Mouse (Mus musculus) ES-Bruce4 (cell line): ENCODE data around the gene Vangl2. TPM values are rescaled to one million over a fixed set of nuclear protein-coding genes. Genes with fewer than 3 reads are reported as not detected.

Experiments used
- H3K27ac ChIP-seq: 2 replicates; pipeline ENCODE4 v1.5.1; 2012; ENCODE audit warnings: low read length, inconsistent platforms; ENCODE audit not compliant: insufficient read depth
- H3K27me3 ChIP-seq: 2 replicates; pipeline ENCODE4 v1.6.1; 2012; ENCODE audit warnings: mild to moderate bottlenecking, low read length, inconsistent platforms; ENCODE audit not compliant: control insufficient read depth, poor library complexity, insufficient read depth, severe bottlenecking
- H3K36me3 ChIP-seq: 2 replicates; pipeline ENCODE4 v1.6.1; 2012; ENCODE audit warnings: inconsistent platforms, mild to moderate bottlenecking, low read length, moderate library complexity; ENCODE audit not compliant: control insufficient read depth, poor library complexity, insufficient read depth, severe bottlenecking
- H3K4me1 ChIP-seq: one replicate; pipeline ENCODE4 v1.8.1; 2011; ENCODE audit warnings: low read length; ENCODE audit not compliant: control insufficient read depth, insufficient read depth
- H3K4me3 ChIP-seq: 2 replicates; pipeline ENCODE4 v1.5.1; 2011; ENCODE audit warnings: low read depth, mild to moderate bottlenecking, low read length
- H3K9ac ChIP-seq: 2 replicates; pipeline ENCODE4 v1.6.1; 2012; ENCODE audit warnings: low read depth, mild to moderate bottlenecking, inconsistent platforms; ENCODE audit not compliant: poor library complexity, severe bottlenecking
- H3K9me3 ChIP-seq: replicated peaks from 2 replicates; pipeline ENCODE4 v1.6.1; 2012; ENCODE audit warnings: mild to moderate bottlenecking, low read length, inconsistent platforms; ENCODE audit not compliant: control insufficient read depth, poor library complexity, insufficient read depth, severe bottlenecking
- CTCF ChIP-seq: IDR thresholded peaks from one replicate; pipeline ENCODE4 v1.8.1; 2011; ENCODE audit warnings: low read depth, low read length
- EP300 ChIP-seq: IDR thresholded peaks from 2 replicates; pipeline ENCODE4 v1.6.1; 2011; ENCODE audit warnings: low read depth, low read length; ENCODE audit not compliant: insufficient read depth
- POLR2A ChIP-seq: IDR thresholded peaks from one replicate; pipeline ENCODE4 v1.8.1; 2011; ENCODE audit warnings: low read length; ENCODE audit not compliant: insufficient read depth
- polyA plus RNA-seq: library from polyadenylated mRNA; stranded (reverse); fragments of >200 nt; gene quantifications from 2 replicates; pipeline ENCODE4 v1.2.4, GENCODE M21; 2011; ENCODE audit warnings: low read depth; ENCODE audit not compliant: missing spikeins, insufficient read depth, insufficient read length

Gene Vangl2
- polyA plus RNA-seq, 1 experiment, result 29.7 TPM

- Histone ChIP-seq H3K27ac (no peak overlapping the region), H3K9ac (no peak overlapping the region), H3K4me3 (no peak overlapping the region), H3K27me3 (no peaks in the 10 kb centered on the region), H3K4me1 (peaks cover 4% of the 10 kb centered on the region), H3K9me3 (no peaks in the 10 kb centered on the region), H3K36me3 (no peaks in the 10 kb centered on the region)
- no peak for TF ChIP-seq CTCF
- no peak for TF ChIP-seq EP300
- no peak for TF ChIP-seq POLR2A
These were observed 2.9 kb downstream of the Vangl2 start for GRCm38 (mm10) chr1:172025201-172025904.

DNA sequence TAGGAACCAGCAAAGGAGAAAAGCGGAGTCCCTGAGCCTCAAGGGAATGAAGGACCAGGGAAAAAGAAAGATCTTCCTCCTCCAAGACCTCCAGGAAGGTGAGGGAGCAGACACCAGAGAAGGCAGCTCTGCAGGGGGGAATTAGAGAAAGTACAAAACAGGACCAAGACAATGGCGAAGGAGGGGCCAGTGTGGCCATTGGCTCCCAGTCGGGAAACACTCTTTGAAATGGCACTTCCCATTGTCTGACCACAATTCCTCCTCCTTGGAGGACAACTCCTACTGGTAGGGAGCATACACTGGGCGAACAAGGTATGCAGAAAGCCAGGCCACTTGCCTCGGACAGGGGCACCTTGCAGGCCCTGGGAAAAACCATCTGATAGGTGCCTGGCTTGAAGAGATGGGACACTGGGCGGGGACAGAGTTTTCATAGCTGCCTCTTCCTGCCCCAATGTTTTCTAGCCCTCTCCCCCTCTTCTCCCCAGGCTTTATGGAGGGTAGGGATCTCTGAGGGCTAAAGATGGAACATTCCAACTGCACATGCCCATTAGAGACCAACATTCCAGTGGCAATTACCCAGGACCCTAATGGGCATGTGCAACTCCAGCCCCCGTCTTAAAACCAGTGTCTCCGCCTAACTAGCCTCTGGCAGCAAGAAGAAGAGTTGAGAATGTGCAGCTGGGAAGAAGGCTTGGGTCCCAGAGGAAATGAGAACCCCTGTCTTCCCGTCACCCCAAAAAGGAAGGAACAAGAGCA lies 3.9 kb downstream of the Vangl2 start:
- Histone ChIP-seq H3K9me3 (no peaks in the 10 kb centered on the region), H3K4me3 (no peak overlapping the region), H3K27ac (0 out of 2 replicates have a peak overlapping the region, but pooled peaks have one; percentile 3), H3K4me1 (peaks cover 4% of the 10 kb centered on the region), H3K27me3 (no peaks in the 10 kb centered on the region), H3K36me3 (no peaks in the 10 kb centered on the region), H3K9ac (no peak overlapping the region)
- no peak for TF ChIP-seq POLR2A
- TF ChIP-seq CTCF, result no peak
- peak; percentile 79 for TF ChIP-seq EP300

DNA sequence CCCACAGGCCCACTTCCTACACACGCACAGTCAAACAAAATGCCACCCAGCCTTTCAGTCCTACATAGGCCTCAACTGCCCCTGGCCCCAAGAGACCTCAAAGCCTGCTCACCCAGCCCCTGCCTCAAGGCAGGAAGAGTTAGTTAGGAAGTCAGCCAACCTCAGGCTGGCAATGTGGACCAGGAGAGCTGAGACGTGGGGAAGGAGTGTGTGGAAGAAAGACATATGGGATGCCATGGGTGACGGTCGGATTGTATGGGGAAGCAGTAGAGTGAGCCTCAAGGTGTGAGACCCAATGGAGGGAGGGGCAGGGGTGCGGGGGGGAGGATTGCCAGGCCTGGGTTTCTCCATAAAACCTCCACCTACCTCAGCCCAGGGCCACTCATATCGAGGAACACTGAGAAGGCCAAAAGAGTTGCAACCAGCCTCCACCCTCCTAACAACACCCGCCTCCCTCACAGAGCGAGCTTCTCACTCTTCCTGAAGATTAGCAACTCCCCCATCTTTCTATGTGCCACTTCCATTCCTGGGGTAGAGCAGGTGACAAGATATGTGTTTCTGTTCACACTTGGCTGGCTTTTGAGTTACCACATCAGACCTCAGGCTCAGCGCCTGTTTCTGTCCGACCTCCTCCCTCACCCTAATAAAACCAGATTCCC lies 8.3 kb downstream of the Vangl2 start:
- TF ChIP-seq CTCF, result no peak
- TF ChIP-seq POLR2A, result no peak
- TF ChIP-seq EP300, result no peak
- no peaks in the 10 kb centered on the region for H3K9me3 ChIP-seq
- H3K9ac ChIP-seq, result no peak overlapping the region
- peaks cover 10% of the 10 kb centered on the region for H3K4me1 ChIP-seq
- no peaks in the 10 kb centered on the region for H3K36me3 ChIP-seq
- H3K27ac ChIP-seq, result no peak overlapping the region
- H3K27me3 ChIP-seq, result no peaks in the 10 kb centered on the region
- H3K4me3 ChIP-seq, result no peak overlapping the region

GRCm38 (mm10) chr1:172019339-172019738 lies 8.9 kb downstream of the Vangl2 start:
- Histone ChIP-seq H3K36me3 (no peaks in the 10 kb centered on the region), H3K4me1 (peaks cover 10% of the 10 kb centered on the region), H3K27me3 (no peaks in the 10 kb centered on the region), H3K4me3 (no peak overlapping the region), H3K27ac (no peak overlapping the region), H3K9ac (no peak overlapping the region), H3K9me3 (no peaks in the 10 kb centered on the region)
- TF ChIP-seq CTCF (no peak), EP300 (no peak), POLR2A (no peak)

DNA sequence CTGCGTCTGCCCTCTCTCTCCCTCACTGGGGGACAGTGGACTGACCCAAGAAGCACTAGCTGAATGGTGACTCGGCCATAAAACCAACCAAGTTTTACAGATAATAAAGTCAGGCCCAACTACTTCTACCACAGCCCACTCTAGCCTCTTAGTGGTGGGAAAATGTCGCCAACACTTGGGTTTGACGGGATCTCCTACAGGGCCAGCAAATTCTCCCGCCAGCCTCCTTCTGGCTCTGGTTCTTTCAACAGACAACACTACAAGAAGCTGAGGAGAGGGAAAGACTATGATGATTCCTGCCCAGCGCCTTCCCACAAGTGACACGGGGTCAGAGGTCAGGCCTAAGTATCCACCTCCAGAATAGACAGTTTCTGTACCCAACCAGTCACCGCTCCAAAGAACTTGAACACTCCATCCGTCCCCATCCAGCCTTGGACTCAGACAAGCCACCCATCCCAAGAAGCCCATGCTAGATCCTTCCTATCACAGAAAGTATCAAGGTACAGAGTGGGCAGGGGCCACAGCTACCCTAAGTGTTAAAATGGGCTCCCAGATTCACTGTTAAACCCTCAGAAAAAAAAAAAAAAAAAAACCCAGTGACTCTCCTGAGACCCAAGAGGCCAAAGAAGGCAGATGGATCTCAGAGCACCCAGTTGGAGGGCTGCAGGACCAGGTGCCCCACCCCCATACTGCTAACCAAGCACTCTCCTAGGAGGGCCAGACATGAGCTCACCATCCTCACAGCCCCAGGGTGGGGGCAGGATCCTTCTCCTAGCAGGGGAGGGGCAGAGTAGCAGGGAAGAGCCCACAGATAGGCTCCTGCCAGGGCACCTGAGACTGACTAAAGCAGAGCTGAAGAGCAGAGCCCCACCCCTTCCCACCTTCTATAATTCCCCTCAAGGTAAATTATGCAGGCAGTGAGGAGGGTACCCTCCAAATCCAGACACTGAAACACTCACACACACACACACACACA lies 9.6 kb downstream of the Vangl2 start:
- Histone ChIP-seq H3K4me1 (peaks cover 10% of the 10 kb centered on the region), H3K9ac (no peak overlapping the region), H3K27ac (no peak overlapping the region), H3K27me3 (no peaks in the 10 kb centered on the region), H3K36me3 (no peaks in the 10 kb centered on the region), H3K9me3 (no peaks in the 10 kb centered on the region), H3K4me3 (no peak overlapping the region)
- TF ChIP-seq EP300, result 0 out of 2 replicates have a peak, but pooled peaks have one; percentile 15
- no peak for TF ChIP-seq CTCF
- no peak for TF ChIP-seq POLR2A
